Mouse (Mus musculus) limb, embryonic 14.5 days (tissue): Measurements from ENCODE around the gene Psph. TPM values are rescaled to one million over a fixed set of nuclear protein-coding genes. Genes with fewer than 3 reads are reported as not detected.
A peak's percentile ranks its signal among the peaks of the same experiment; 100 is the strongest.
"Not testable (repeated sequence)": the region's sequence is repeated elsewhere in the genome, so short reads cannot be mapped to it uniquely, and the experiment has no call there.

ENCODE experiments used
- ATAC-seq: fragments of 200-750 bp; cut with Nextera tagmentation; 2 replicates; pipeline ENCODE4 v1.8.0; 2017; ENCODE audit warnings: low read depth, moderate number of reproducible peaks, moderate TSS enrichment; ENCODE audit not compliant: low FRiP score
- DNase-seq: peaks from one replicate; pipeline ENCODE4 v3.0.0-alpha.2; 2015; ENCODE audit warnings: low spot score
- H3K27ac ChIP-seq: fragments of 300-500 bp; sonication (generic); replicated peaks from 2 replicates; pipeline ENCODE4 v1.5.1; 2014; ENCODE audit warnings: low read depth, mild to moderate bottlenecking, low read length, moderate library complexity, mixed read lengths
- H3K27me3 ChIP-seq: fragments of 300-500 bp; sonication (generic); 2 replicates; pipeline ENCODE4 v1.6.1; 2014; ENCODE audit warnings: low read length, mixed read lengths; ENCODE audit not compliant: control insufficient read depth, insufficient read depth
- H3K36me3 ChIP-seq: fragments of 300-500 bp; sonication (generic); 2 replicates; pipeline ENCODE4 v1.6.1; 2014; ENCODE audit warnings: mild to moderate bottlenecking, low read length, moderate library complexity, mixed read lengths; ENCODE audit not compliant: control insufficient read depth, insufficient read depth
- H3K4me1 ChIP-seq: fragments of 300-500 bp; sonication (generic); 2 replicates; pipeline ENCODE4 v1.6.1; 2014; ENCODE audit warnings: antibody characterized with exemption, low read length, mixed read lengths; ENCODE audit not compliant: control insufficient read depth, insufficient read depth
- H3K4me2 ChIP-seq: fragments of 300-500 bp; sonication (generic); replicated peaks from 2 replicates; pipeline ENCODE4 v1.6.1; 2014; ENCODE audit warnings: low read depth, mild to moderate bottlenecking, low read length, moderate library complexity; ENCODE audit not compliant: severe bottlenecking
- H3K4me3 ChIP-seq: fragments of 300-500 bp; sonication (generic); replicated peaks from 2 replicates; pipeline ENCODE4 v1.5.1; 2014; ENCODE audit warnings: low read length
- H3K9ac ChIP-seq: fragments of 300-500 bp; sonication (generic); 2 replicates; pipeline ENCODE4 v1.6.1; 2014; ENCODE audit warnings: mild to moderate bottlenecking, low read depth, low read length, moderate library complexity; ENCODE audit not compliant: severe bottlenecking
- H3K9me3 ChIP-seq: fragments of 300-500 bp; sonication (generic); 2 replicates; pipeline ENCODE4 v1.6.1; 2016; ENCODE audit warnings: low read length; ENCODE audit not compliant: control insufficient read depth
- POLR2A ChIP-seq: fragments of 200-500 bp; IDR thresholded peaks from 2 replicates; pipeline ENCODE4 v1.8.0; 2012; ENCODE audit warnings: inconsistent platforms, mild to moderate bottlenecking, moderate library complexity, borderline replicate concordance; ENCODE audit not compliant: insufficient read depth, insufficient read length; ENCODE audit errors: extremely low read depth
- WGBS: fragments of 180-500 bp; shearing (Covaris S2); extraction: QIAGEN DNeasy Blood & Tissue Kit; methylation state at CpG from one replicate; pipeline ENCODE4 v1.1.7; 2014; 5-methylcytosine and 5-hydroxymethylcytosine counted together
- polyA plus RNA-seq, 2 experiments: library from polyadenylated mRNA; depleted of rRNA in 1 of 2; stranded (reverse) in 1 of 2; unstranded in 1 of 2; fragments of >200 nt; fragmentation: Nextera tagmentation in 1 of 2; extraction: Ambion mirVana in 1 of 2; gene quantifications; 2 replicates each; pipeline versions ENCODE4 v1.2.1 to v1.2.3; 2012 to 2014

Psph gene
- polyA plus RNA-seq, 2 experiments = 15.9 to 34.1 TPM

DNA sequence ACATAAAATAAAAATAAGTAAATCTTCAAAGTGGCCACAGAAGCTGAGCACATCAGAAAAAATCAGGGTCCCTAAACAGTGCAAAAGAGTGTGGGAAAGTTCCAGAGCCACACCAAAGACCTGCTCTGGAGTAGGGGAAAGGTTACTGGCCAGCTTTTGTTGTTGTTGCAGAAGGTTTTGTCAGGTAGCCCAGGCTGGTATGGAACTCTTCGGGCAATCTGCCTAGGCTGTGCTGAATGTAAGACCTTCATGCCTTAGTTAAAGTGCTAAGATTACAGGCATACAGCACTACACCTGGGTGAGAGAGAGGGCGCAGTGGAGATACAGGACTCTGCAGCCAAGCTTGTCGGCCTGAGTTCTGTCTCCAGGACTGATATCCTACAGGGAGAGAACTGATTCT lies 12.6 kb downstream of the Psph start:
- peaks cover 5% of the 10 kb centered on the region; the same call in 1 of the 2 replicates for H3K4me1 ChIP-seq
- no peak overlapping the region for H3K9ac ChIP-seq
- TF ChIP-seq POLR2A = no peak
- no peak for DNase-seq
- H3K36me3 ChIP-seq = peaks cover 5% of the 10 kb centered on the region; the same call in 1 of the 2 replicates
- no peak overlapping the region for H3K4me3 ChIP-seq
- no peaks in the 10 kb centered on the region for H3K27me3 ChIP-seq
- H3K9me3 ChIP-seq = no peaks in the 10 kb centered on the region
- no peak for ATAC-seq
- no peak overlapping the region for H3K4me2 ChIP-seq
- WGBS = 84% methylated on average over 3 of the region's 3 CpGs
- H3K27ac ChIP-seq = no peak overlapping the region

DNA sequence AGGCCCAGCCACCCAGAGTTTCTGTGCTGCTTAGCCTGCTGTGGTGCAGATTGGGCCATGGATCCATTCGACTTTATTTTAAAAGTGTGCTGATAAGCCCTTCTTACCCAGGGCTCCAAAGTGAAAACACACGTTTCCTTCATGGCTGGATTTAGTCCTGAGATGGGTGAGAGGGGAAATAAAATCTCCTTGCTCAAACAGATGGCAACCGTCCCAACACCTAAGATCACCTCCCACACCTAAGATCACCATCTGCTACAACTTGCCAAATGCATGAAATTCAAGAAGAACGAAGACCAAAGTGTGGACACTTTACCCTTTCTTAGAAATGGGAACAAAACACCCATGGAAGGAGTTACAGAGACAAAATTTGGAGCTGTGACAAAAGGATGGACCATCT lies 13.9 kb downstream of the Psph start:
- ATAC-seq, H3K36me3 ChIP-seq, H3K9ac ChIP-seq, H3K9me3 ChIP-seq, H3K4me3 ChIP-seq, H3K27me3 ChIP-seq, H3K4me2 ChIP-seq, H3K4me1 ChIP-seq, H3K27ac ChIP-seq, DNase-seq: not testable (repeated sequence)
- WGBS = 73% methylated on average over 4 of the region's 4 CpGs

GRCm38 (mm10) chr5:129772433-129772832 lies 14.8 kb downstream of the Psph start:
- no peak for DNase-seq
- Histone ChIP-seq H3K4me2 (no peak overlapping the region), H3K9ac (no peak overlapping the region), H3K4me3 (no peak overlapping the region), H3K36me3 (peaks cover 14% of the 10 kb centered on the region), H3K4me1 (no peaks in the 10 kb centered on the region), H3K27me3 (no peaks in the 10 kb centered on the region), H3K9me3 (no peaks in the 10 kb centered on the region), H3K27ac (no peak overlapping the region)
- WGBS = 87% methylated on average over 10 of the region's 10 CpGs
- TF ChIP-seq POLR2A = no peak
- no peak for ATAC-seq

GRCm38 (mm10) chr5:129770443-129771355 lies 16.6 kb downstream of the Psph start:
- 90% methylated on average over 23 of the region's 23 CpGs for WGBS
- Histone ChIP-seq H3K4me3 (no peak overlapping the region), H3K27me3 (no peaks in the 10 kb centered on the region), H3K36me3 (peaks cover 24% of the 10 kb centered on the region), H3K9ac (no peak overlapping the region), H3K4me1 (no peaks in the 10 kb centered on the region), H3K4me2 (no peak overlapping the region), H3K9me3 (no peaks in the 10 kb centered on the region), H3K27ac (no peak overlapping the region)
- DNase-seq (no peak), ATAC-seq (no peak)
- TF ChIP-seq POLR2A = no peak

GRCm38 (mm10) chr5:129761865-129762540 lies 25.2 kb downstream of the Psph start:
- ATAC-seq = peak; percentile 55; the same call in 1 of the 2 replicates

More at GRCm38 (mm10) chr5:129761865-129762540, 25.2 kb downstream of the Psph start:
- H3K4me3 ChIP-seq = no peak overlapping the region
- H3K9ac ChIP-seq = 0 out of 2 replicates have a peak overlapping the region, but pooled peaks have one; percentile 7
- TF ChIP-seq POLR2A = no peak
- no peaks in the 10 kb centered on the region for H3K27me3 ChIP-seq
- 46% methylated on average over 18 of the region's 18 CpGs for WGBS
- H3K36me3 ChIP-seq = peaks cover 27% of the 10 kb centered on the region
- no peaks in the 10 kb centered on the region for H3K9me3 ChIP-seq
- H3K4me2 ChIP-seq = no peak overlapping the region
- H3K27ac ChIP-seq = peak overlapping the region; percentile 70
- peaks cover 6% of the 10 kb centered on the region; the same call in 1 of the 2 replicates for H3K4me1 ChIP-seq
- DNase-seq = no peak
